Mouse (Mus musculus) neutrophil, adult 65 days (primary cell): Measurements from ENCODE around the gene Crtap. TPM values are rescaled to one million over a fixed set of nuclear protein-coding genes. Genes with fewer than 3 reads are reported as not detected.

Source experiments
- total RNA-seq: library from RNA; stranded (reverse); gene quantifications from 2 replicates; pipeline ENCODE4 v1.2.4, GENCODE M21; 2023

Crtap gene
- total RNA-seq: 2.7 and 4.9 TPM in 2 replicates

GRCm38 (mm10) chr9:114389905-114390748, at the start of gene Crtap:
Crtap (minus strand) TSS chr9:114390675.

DNA sequence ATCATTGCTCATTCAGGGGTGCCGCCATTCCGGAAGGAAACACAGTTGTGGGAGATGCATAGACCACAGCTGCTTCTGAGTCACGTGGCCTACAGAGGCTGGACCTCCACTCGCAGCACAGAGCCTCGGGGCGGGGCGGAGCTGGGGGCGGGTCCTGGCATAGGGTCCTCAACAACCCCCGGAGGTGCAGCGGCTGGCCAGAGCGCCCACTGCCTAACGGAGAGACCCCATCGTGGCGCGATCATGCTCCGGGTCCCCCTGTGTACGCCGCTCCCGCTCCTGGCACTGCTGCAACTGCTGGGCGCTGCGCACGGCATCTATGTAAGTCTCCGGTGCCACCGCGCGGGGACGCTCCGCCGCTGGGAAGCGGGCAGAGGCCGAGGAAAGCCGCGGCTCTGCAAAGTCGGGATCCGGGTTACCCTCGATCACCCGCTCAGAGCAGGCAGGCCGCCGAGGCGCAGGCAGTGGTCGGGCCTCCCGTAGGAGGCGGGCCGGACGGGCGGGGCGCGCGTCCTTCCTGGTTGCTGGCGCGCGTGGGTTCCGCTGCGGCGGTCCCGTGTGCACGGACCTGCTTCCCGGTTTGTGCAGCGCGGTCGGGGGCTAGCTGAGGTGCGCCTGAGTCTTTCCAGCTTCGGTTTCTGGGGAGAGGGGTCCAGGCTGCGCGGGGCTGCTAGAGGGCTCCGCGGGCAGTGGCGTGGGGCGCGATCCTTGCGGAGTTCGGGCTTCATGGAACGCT, 10.6 kb upstream of the Crtap start, which contains the start of the genes Glb1 and Tmppe:
Glb1 (plus strand) TSS at position 128 of the 736 bp plus-strand sequence.
Tmppe (plus strand) TSS at position 157 of the 736 bp plus-strand sequence.

GRCm38 (mm10) chr9:114329855-114330254, 60.6 kb downstream of the Crtap start, which contains the start of gene Bcl2a1c:
Bcl2a1c (plus strand) TSS chr9:114330135.

Other genes starting within 250 kb of the Crtap start
- gene Bcl2a1c, start 60.5 kb downstream of the Crtap start, total RNA-seq: not detected in 2 replicates
- gene Glb1, start 10.4 kb upstream of the Crtap start, total RNA-seq: 12.0 and 12.6 TPM in 2 replicates
- gene Tmppe, start 10.4 kb upstream of the Crtap start, total RNA-seq: 8.3 and 10.5 TPM in 2 replicates
- not detected in 2 replicates for gene Ccr4, start 114.2 kb upstream of the Crtap start, total RNA-seq
- gene C130032M10Rik, start 125.0 kb upstream of the Crtap start, total RNA-seq: not detected in 2 replicates
- not detected in 2 replicates for gene Trim71, start 173.7 kb upstream of the Crtap start, total RNA-seq
- 58.9 and 64.5 TPM in 2 replicates for gene Cnot10, start 249.5 kb upstream of the Crtap start, total RNA-seq